Mouse (Mus musculus) forebrain, embryonic 15.5 days (tissue): ENCODE data around the gene Myrf. TPM values are rescaled to one million over a fixed set of nuclear protein-coding genes. Genes with fewer than 3 reads are reported as not detected.
A peak's percentile ranks its signal among the peaks of the same experiment; 100 is the strongest.

Experiments
- ATAC-seq: fragments of 200-750 bp; cut with Nextera tagmentation; replicated peaks from 2 replicates; pipeline ENCODE4 v1.8.0; 2017; ENCODE audit warnings: mild to moderate bottlenecking, moderate TSS enrichment, moderate library complexity
- H3K27ac ChIP-seq: fragments of 300-500 bp; sonication (generic); replicated peaks from 2 replicates; pipeline ENCODE4 v1.5.1; 2015; ENCODE audit warnings: mild to moderate bottlenecking, inconsistent platforms
- H3K27me3 ChIP-seq: fragments of 300-500 bp; sonication (generic); 2 replicates; pipeline ENCODE4 v1.6.1; 2015; ENCODE audit warnings: inconsistent platforms
- H3K36me3 ChIP-seq: fragments of 300-500 bp; sonication (generic); 2 replicates; pipeline ENCODE4 v1.6.1; 2015; ENCODE audit warnings: mild to moderate bottlenecking, inconsistent platforms
- H3K4me1 ChIP-seq: fragments of 300-500 bp; sonication (generic); 2 replicates; pipeline ENCODE4 v1.6.1; 2015; ENCODE audit warnings: inconsistent platforms
- H3K4me2 ChIP-seq: fragments of 300-500 bp; sonication (generic); replicated peaks from 2 replicates; pipeline ENCODE4 v1.6.1; 2015; ENCODE audit warnings: mild to moderate bottlenecking, inconsistent platforms
- H3K4me3 ChIP-seq: fragments of 300-500 bp; sonication (generic); 2 replicates; pipeline ENCODE4 v1.5.1; 2015; ENCODE audit warnings: mild to moderate bottlenecking, inconsistent platforms
- H3K9ac ChIP-seq: fragments of 300-500 bp; sonication (generic); replicated peaks from 2 replicates; pipeline ENCODE4 v1.6.1; 2015; ENCODE audit warnings: mild to moderate bottlenecking, inconsistent platforms
- H3K9me3 ChIP-seq: fragments of 300-500 bp; sonication (generic); 2 replicates; pipeline ENCODE4 v1.6.1; 2016; ENCODE audit warnings: inconsistent platforms
- WGBS: fragments of 180-500 bp; shearing (Covaris S2); methylation state at CpG from one replicate; pipeline ENCODE4 v1.1.7; 2015; ENCODE audit warnings: mixed read lengths; 5-methylcytosine and 5-hydroxymethylcytosine counted together
- polyA plus RNA-seq: library from polyadenylated mRNA; unstranded; fragments of >200 nt; fragmentation: Nextera tagmentation; extraction: Ambion mirVana; gene quantifications from 2 replicates; pipeline ENCODE4 v1.2.1, GENCODE M21; 2015

Myrf gene
- polyA plus RNA-seq, 1 experiment from 2014 or later, result 0.18 TPM

GRCm38 (mm10) chr19:10244183-10244582 lies 3.6 kb upstream of the Myrf start:
- peaks cover 3% of the 10 kb centered on the region; the same call in 1 of the 2 replicates for H3K36me3 ChIP-seq
- 25% methylated on average over 3 of the region's 3 CpGs for WGBS
- H3K4me2 ChIP-seq, result no peak overlapping the region
- no peak overlapping the region for H3K4me3 ChIP-seq
- H3K9me3 ChIP-seq, result no peaks in the 10 kb centered on the region
- H3K4me1 ChIP-seq, result peaks cover 9% of the 10 kb centered on the region; the same call in 1 of the 2 replicates
- H3K9ac ChIP-seq, result no peak overlapping the region
- no peak for ATAC-seq
- H3K27ac ChIP-seq, result no peak overlapping the region
- H3K27me3 ChIP-seq, result peaks cover 16% of the 10 kb centered on the region

GRCm38 (mm10) chr19:10242916-10243315 lies 2.4 kb upstream of the Myrf start:
- Histone ChIP-seq H3K36me3 (peaks cover under 1% of the 10 kb centered on the region; the same call in 1 of the 2 replicates), H3K9me3 (no peaks in the 10 kb centered on the region), H3K27me3 (peaks cover 17% of the 10 kb centered on the region), H3K4me3 (no peak overlapping the region), H3K27ac (no peak overlapping the region), H3K9ac (no peak overlapping the region), H3K4me1 (peaks cover 9% of the 10 kb centered on the region; the same call in 1 of the 2 replicates), H3K4me2 (no peak overlapping the region)
- WGBS, result 5% methylated on average over 8 of the region's 8 CpGs
- no peak for ATAC-seq

GRCm38 (mm10) chr19:10239975-10240653 lies 434 bp downstream of the Myrf start:
- Histone ChIP-seq H3K9ac (peak overlapping the region; percentile 36), H3K4me3 (peak overlapping the region; percentile 40), H3K4me2 (peak overlapping the region; percentile 58), H3K4me1 (peaks cover 9% of the 10 kb centered on the region; the same call in 1 of the 2 replicates), H3K27ac (no peak overlapping the region), H3K36me3 (no peaks in the 10 kb centered on the region), H3K9me3 (no peaks in the 10 kb centered on the region), H3K27me3 (peaks cover 17% of the 10 kb centered on the region)
- WGBS, result 5% methylated on average over 26 of the region's 26 CpGs
- ATAC-seq, result peak; percentile 12; the same call in 1 of the 2 replicates

GRCm38 (mm10) chr19:10239419-10239818 lies 1.1 kb downstream of the Myrf start:
- H3K27ac ChIP-seq, result no peak overlapping the region
- H3K4me2 ChIP-seq, result no peak overlapping the region
- H3K36me3 ChIP-seq, result no peaks in the 10 kb centered on the region
- peaks cover 9% of the 10 kb centered on the region; the same call in 1 of the 2 replicates for H3K4me1 ChIP-seq
- 48% methylated on average over 2 of the region's 2 CpGs for WGBS
- no peaks in the 10 kb centered on the region for H3K9me3 ChIP-seq
- no peak overlapping the region for H3K4me3 ChIP-seq
- no peak for ATAC-seq
- no peak overlapping the region for H3K9ac ChIP-seq
- H3K27me3 ChIP-seq, result peaks cover 17% of the 10 kb centered on the region

- no peak overlapping the region for H3K4me3 ChIP-seq
- H3K4me2 ChIP-seq, result no peak overlapping the region
- WGBS, result 62% methylated on average over 3 of the region's 3 CpGs
These were observed 2.1 kb downstream of the Myrf start for GRCm38 (mm10) chr19:10238477-10238876.

GRCm38 (mm10) chr19:10235784-10236565 lies 4.6 kb downstream of the Myrf start:
- no peaks in the 10 kb centered on the region for H3K36me3 ChIP-seq
- H3K9me3 ChIP-seq, result no peaks in the 10 kb centered on the region
- no peak for ATAC-seq
- no peak overlapping the region for H3K27ac ChIP-seq
- H3K4me1 ChIP-seq, result peaks cover 9% of the 10 kb centered on the region; the same call in 1 of the 2 replicates
- no peak overlapping the region for H3K9ac ChIP-seq
- no peak overlapping the region for H3K4me2 ChIP-seq
- 89% methylated on average over 9 of the region's 9 CpGs for WGBS
- H3K27me3 ChIP-seq, result peaks cover 17% of the 10 kb centered on the region
- H3K4me3 ChIP-seq, result no peak overlapping the region

More at GRCm38 (mm10) chr19:10238477-10238876, 2.1 kb downstream of the Myrf start:
- H3K4me1 ChIP-seq, result peaks cover 9% of the 10 kb centered on the region; the same call in 1 of the 2 replicates
- no peak overlapping the region for H3K9ac ChIP-seq
- H3K27ac ChIP-seq, result no peak overlapping the region
- no peak for ATAC-seq
- H3K27me3 ChIP-seq, result peaks cover 17% of the 10 kb centered on the region
- no peaks in the 10 kb centered on the region for H3K36me3 ChIP-seq
- no peaks in the 10 kb centered on the region for H3K9me3 ChIP-seq

GRCm38 (mm10) chr19:10232327-10233017 lies 8.1 kb downstream of the Myrf start:
- Histone ChIP-seq H3K4me1 (no peaks in the 10 kb centered on the region), H3K27ac (no peak overlapping the region), H3K4me3 (no peak overlapping the region), H3K9me3 (no peaks in the 10 kb centered on the region), H3K4me2 (no peak overlapping the region), H3K36me3 (no peaks in the 10 kb centered on the region), H3K27me3 (no peaks in the 10 kb centered on the region), H3K9ac (no peak overlapping the region)
- ATAC-seq, result no peak
- WGBS, result 34% methylated on average over 9 of the region's 9 CpGs

GRCm38 (mm10) chr19:10231871-10232270 lies 8.7 kb downstream of the Myrf start:
- ATAC-seq, result no peak
- Histone ChIP-seq H3K4me3 (no peak overlapping the region), H3K9me3 (no peaks in the 10 kb centered on the region), H3K4me1 (no peaks in the 10 kb centered on the region), H3K27me3 (no peaks in the 10 kb centered on the region), H3K9ac (no peak overlapping the region), H3K36me3 (no peaks in the 10 kb centered on the region), H3K4me2 (no peak overlapping the region), H3K27ac (no peak overlapping the region)
- 15% methylated on average over 5 of the region's 5 CpGs for WGBS

- no peak overlapping the region for H3K4me3 ChIP-seq
- H3K36me3 ChIP-seq, result no peaks in the 10 kb centered on the region
- ATAC-seq, result no peak
- no peak overlapping the region for H3K9ac ChIP-seq
- H3K4me1 ChIP-seq, result no peaks in the 10 kb centered on the region
- H3K27ac ChIP-seq, result no peak overlapping the region
- whole genome bisulfite sequencing, result 11% methylated on average over 7 of the region's 7 CpGs
- no peaks in the 10 kb centered on the region for H3K9me3 ChIP-seq
- no peak overlapping the region for H3K4me2 ChIP-seq
- no peaks in the 10 kb centered on the region for H3K27me3 ChIP-seq
These were observed 9.5 kb downstream of the Myrf start for GRCm38 (mm10) chr19:10231016-10231415.

GRCm38 (mm10) chr19:10225767-10226166 lies 14.8 kb downstream of the Myrf start:
- H3K27ac ChIP-seq, result no peak overlapping the region
- WGBS, result 92% methylated on average over 4 of the region's 4 CpGs
- ATAC-seq, result no peak
- H3K9me3 ChIP-seq, result no peaks in the 10 kb centered on the region
- no peaks in the 10 kb centered on the region for H3K27me3 ChIP-seq
- no peak overlapping the region for H3K4me3 ChIP-seq
- H3K9ac ChIP-seq, result no peak overlapping the region
- no peaks in the 10 kb centered on the region for H3K4me1 ChIP-seq
- no peak overlapping the region for H3K4me2 ChIP-seq
- no peaks in the 10 kb centered on the region for H3K36me3 ChIP-seq

- no peak for ATAC-seq
- 41% methylated on average over 21 of the region's 26 CpGs for WGBS
- H3K9me3 ChIP-seq, result no peaks in the 10 kb centered on the region
- no peak overlapping the region for H3K4me2 ChIP-seq
- no peak overlapping the region for H3K4me3 ChIP-seq
- H3K9ac ChIP-seq, result no peak overlapping the region
- H3K4me1 ChIP-seq, result no peaks in the 10 kb centered on the region
- H3K27ac ChIP-seq, result no peak overlapping the region
- H3K27me3 ChIP-seq, result no peaks in the 10 kb centered on the region
- H3K36me3 ChIP-seq, result no peaks in the 10 kb centered on the region
These were observed 15.7 kb downstream of the Myrf start for GRCm38 (mm10) chr19:10224637-10225453.
